Comparison of ENCODE assay signal across 28 mouse cellular contexts in genomic region chr10:114363442-114363841, GRCm38 (mm10).
DNase-seq lines count a peak whose midpoint lies in the region; ATAC-seq lines count a peak whose summit lies in the region.
"Had no signal": no experiment of that assay in that cellular context is flagged by ENCODE, and none has a peak within 500 bp of the region (broad histone marks: within the 10 kb centered on the region; RNA-seq: fewer than 3 reads in every experiment).

No protein-coding gene starts in this region.

- H3K4me1 ChIP-seq in kidney, embryonic 15.5 days = no peaks in the 10 kb centered on the region
- H3K4me1 ChIP-seq in midbrain, embryonic 11.5 days (ENCODE audit: control insufficient read depth, insufficient read depth, low read length) = no peaks in the 10 kb centered on the region
- H3K4me1 ChIP-seq in midbrain, embryonic 14.5 days (ENCODE audit: control insufficient read depth, insufficient read depth, low read length) = no peaks in the 10 kb centered on the region
- H3K4me1 ChIP-seq: forebrain, embryonic 13.5 days; heart, embryonic 10.5 days; heart, embryonic 13.5 days had no signal

- H3K36me3 ChIP-seq in kidney, embryonic 15.5 days = no peaks in the 10 kb centered on the region
- H3K36me3 ChIP-seq in midbrain, embryonic 11.5 days (ENCODE audit: control insufficient read depth, insufficient read depth, low read length) = no peaks in the 10 kb centered on the region
- H3K36me3 ChIP-seq in midbrain, embryonic 14.5 days (ENCODE audit: control insufficient read depth, insufficient read depth, low read length) = no peaks in the 10 kb centered on the region
- H3K36me3 ChIP-seq: forebrain, embryonic 10.5 days; G1E; heart, embryonic 10.5 days; heart, embryonic 13.5 days had no signal

- peak; percentile 2 for DNase-seq in embryo, embryonic 11 days
- no peak for DNase-seq in embryo, embryonic 9.5 days (ENCODE audit: extremely low spot score)
- no peak for DNase-seq in kidney, postnatal 4 days
- DNase-seq in midbrain, embryonic 11.5 days (ENCODE audit: low spot score, missing footprints) = no peak
- no peak for DNase-seq in midbrain, embryonic 14.5 days
- DNase-seq: adrenal gland, postnatal 10 days; adrenal gland, postnatal 36 days; B cell, adult 2 months; cerebellum, adult 18-20 months; cerebellum, adult 9-10 months; cerebellum, postnatal 14 days; gastrocnemius, postnatal 10 days; gastrocnemius, postnatal 36 days; heart, adult 2 months; heart, postnatal 14 days; heart, postnatal 4 days had no signal

- H3K4me3 ChIP-seq in kidney, embryonic 15.5 days (replicated peaks) = no peak overlapping the region
- H3K4me3 ChIP-seq in midbrain, embryonic 11.5 days (ENCODE audit: low read depth, low read length) = no peak overlapping the region
- H3K4me3 ChIP-seq in midbrain, embryonic 14.5 days (replicated peaks; ENCODE audit: low read depth, low read length) = no peak overlapping the region
- H3K4me3 ChIP-seq: forebrain, embryonic 10.5 days; forebrain, embryonic 13.5 days; heart, adult 2 months; heart, embryonic 10.5 days; heart, embryonic 13.5 days had no signal

- no peak overlapping the region for H3K4me2 ChIP-seq in kidney, embryonic 15.5 days
- H3K4me2 ChIP-seq in midbrain, embryonic 11.5 days = no peak overlapping the region
- H3K4me2 ChIP-seq in midbrain, embryonic 14.5 days (ENCODE audit: low read length) = no peak overlapping the region
- H3K4me2 ChIP-seq: forebrain, embryonic 13.5 days; heart, embryonic 13.5 days; hindbrain, embryonic 14.5 days had no signal

- ATAC-seq in kidney, embryonic 15.5 days (replicated peaks; ENCODE audit: low FRiP score) = peak; percentile 73; the same call in 1 of the 2 replicates
- peak; percentile 67 for ATAC-seq in midbrain, embryonic 11.5 days (ENCODE audit: low FRiP score)
- no peak for ATAC-seq in midbrain, embryonic 14.5 days (ENCODE audit: low FRiP score, low TSS enrichment)
- ATAC-seq: forebrain, embryonic 13.5 days; forebrain, embryonic 16.5 days; hindbrain, postnatal 0 days; inflammation-experienced regulatory T-cells, adult 6 months; Patski had no signal

- H3K27ac ChIP-seq in kidney, embryonic 15.5 days = no peak overlapping the region
- no peak overlapping the region for H3K27ac ChIP-seq in midbrain, embryonic 11.5 days (ENCODE audit: low read depth, low read length)
- H3K27ac ChIP-seq in midbrain, embryonic 14.5 days (replicated peaks; ENCODE audit: low read depth, low read length) = no peak overlapping the region
- H3K27ac ChIP-seq: forebrain, embryonic 10.5 days; forebrain, embryonic 13.5 days; heart, adult 2 months; heart, embryonic 10.5 days; heart, embryonic 13.5 days; hindbrain, embryonic 14.5 days; hindbrain, postnatal 0 days had no signal

- H3K27me3 ChIP-seq in kidney, embryonic 15.5 days = no peaks in the 10 kb centered on the region
- no peaks in the 10 kb centered on the region for H3K27me3 ChIP-seq in midbrain, embryonic 11.5 days (ENCODE audit: control insufficient read depth, insufficient read depth, low read length)
- no peaks in the 10 kb centered on the region for H3K27me3 ChIP-seq in midbrain, embryonic 14.5 days (ENCODE audit: control insufficient read depth, insufficient read depth, low read length)
- H3K27me3 ChIP-seq: CH12.LX; forebrain, embryonic 13.5 days; heart, embryonic 13.5 days; Patski had no signal

- no peaks in the 10 kb centered on the region for H3K9me3 ChIP-seq in kidney, embryonic 15.5 days (replicated peaks)
- H3K9me3 ChIP-seq in midbrain, embryonic 11.5 days (ENCODE audit: control insufficient read depth, low read length) = no peaks in the 10 kb centered on the region
- H3K9me3 ChIP-seq in midbrain, embryonic 14.5 days (ENCODE audit: control insufficient read depth, low read length) = no peaks in the 10 kb centered on the region
- H3K9me3 ChIP-seq: forebrain, embryonic 10.5 days; forebrain, embryonic 13.5 days; heart, embryonic 10.5 days; heart, embryonic 13.5 days had no signal

- no peak overlapping the region for H3K9ac ChIP-seq in kidney, embryonic 15.5 days
- H3K9ac ChIP-seq in midbrain, embryonic 11.5 days (ENCODE audit: low read length) = no peak overlapping the region
- no peak overlapping the region for H3K9ac ChIP-seq in midbrain, embryonic 14.5 days (replicated peaks; ENCODE audit: low read length)
- H3K9ac ChIP-seq: forebrain, embryonic 13.5 days; heart, embryonic 13.5 days; hindbrain, embryonic 14.5 days had no signal

- 68% methylated on average over 6 of the region's 6 CpGs for WGBS in kidney, embryonic 15.5 days
- WGBS in midbrain, embryonic 11.5 days = 42% methylated on average over 6 of the region's 6 CpGs
- 15% methylated on average over 6 of the region's 6 CpGs for WGBS in midbrain, embryonic 14.5 days
